Mouse (Mus musculus) MEL (cell line): ENCODE measurements at regions not wholly inside any gene's neighbourhood (a gene's known extent, or its start where the extent isn't known, plus 50 kb on each side); places are given as distances from the start of the nearest gene placed in this dataset.

ENCODE experiments used
- DNase-seq: peaks from one replicate; pipeline ENCODE4 v3.0.0; 2011; ENCODE audit warnings: low read depth, low spot score
- H3K27ac ChIP-seq: 2 replicates; pipeline ENCODE4 v1.5.1; 2012; ENCODE audit warnings: low read depth, mild to moderate bottlenecking, control low read depth, low read length, moderate library complexity; ENCODE audit not compliant: control insufficient read depth
- H3K27me3 ChIP-seq, 2 experiments: fragments of 150-350 bp in 1 of 2; sonication (generic) in 1 of 2; 2 replicates each; pipeline ENCODE4 v1.6.1; 2012; ENCODE audit warnings: low read length in 2 of 2, mild to moderate bottlenecking in 2 of 2, improper control_type of control experiment in 1 of 2, moderate library complexity in 1 of 2; ENCODE audit not compliant: insufficient read depth in 2 of 2, control insufficient read depth in 1 of 2
- H3K36me3 ChIP-seq, 2 experiments: 2 replicates each; pipeline ENCODE4 v1.6.1; 2012 to 2014; ENCODE audit warnings: low read length in 2 of 2, improper control_type of control experiment in 1 of 2, inconsistent platforms in 1 of 2, mild to moderate bottlenecking in 1 of 2; ENCODE audit not compliant: insufficient read depth in 2 of 2, control insufficient read depth in 1 of 2
- H3K4me1 ChIP-seq, 2 experiments: fragments of 150-350 bp in 1 of 2; sonication (generic) in 1 of 2; 2 replicates each; pipeline ENCODE4 v1.6.1; 2012; ENCODE audit warnings: low read length in 2 of 2, improper control_type of control experiment in 1 of 2, mild to moderate bottlenecking in 1 of 2; ENCODE audit not compliant: insufficient read depth in 2 of 2, control insufficient read depth in 1 of 2
- H3K4me3 ChIP-seq, 2 experiments: fragments of 150-350 bp in 1 of 2; sonication (generic) in 1 of 2; 2 replicates each; pipeline ENCODE4 v1.5.1; 2012; ENCODE audit warnings: low read depth in 2 of 2, low read length in 2 of 2, mild to moderate bottlenecking in 2 of 2, moderate library complexity in 2 of 2, control low read depth in 1 of 2, improper control_type of control experiment in 1 of 2; ENCODE audit not compliant: control insufficient read depth in 1 of 2, insufficient read depth in 1 of 2
- H3K79me2 ChIP-seq: 2 replicates; pipeline ENCODE4 v1.6.1; 2012; ENCODE audit warnings: mild to moderate bottlenecking, low read length, moderate library complexity; ENCODE audit not compliant: control insufficient read depth, poor library complexity, insufficient read depth
- H3K9ac ChIP-seq: 2 replicates; pipeline ENCODE4 v1.6.1; 2012; ENCODE audit warnings: low read depth, mild to moderate bottlenecking, control low read depth, low read length, moderate library complexity; ENCODE audit not compliant: control insufficient read depth, poor library complexity, severe bottlenecking
- H3K9me3 ChIP-seq: fragments of 150-350 bp; sonication (generic); replicated peaks from 2 replicates; pipeline ENCODE4 v1.6.1; 2012; ENCODE audit warnings: mild to moderate bottlenecking, low read length, improper control_type of control experiment, moderate library complexity; ENCODE audit not compliant: insufficient read depth
- CHD1 ChIP-seq: IDR thresholded peaks from 2 replicates; pipeline ENCODE4 v1.6.1; 2012; ENCODE audit warnings: low read depth, mild to moderate bottlenecking, inconsistent platforms, low read length, improper control_type of control experiment
- CHD2 ChIP-seq: IDR thresholded peaks from 2 replicates; pipeline ENCODE4 v1.6.1; 2011; ENCODE audit warnings: low read length, improper control_type of control experiment
- CTCF ChIP-seq, 3 experiments: IDR thresholded peaks in 2 of 3; conservative IDR thresholded peaks in 1 of 3; 2 replicates each; pipeline ENCODE4 v1.5.1; 2011 to 2012; ENCODE audit warnings: low read length in 3 of 3, low read depth in 2 of 3, mild to moderate bottlenecking in 2 of 3, improper control_type of control experiment in 1 of 3, inconsistent platforms in 1 of 3, mixed read lengths in 1 of 3, moderate library complexity in 1 of 3; ENCODE audit not compliant: control insufficient read depth in 1 of 3, insufficient read depth in 1 of 3, poor library complexity in 1 of 3, severe bottlenecking in 1 of 3
- ELF1 ChIP-seq: IDR thresholded peaks from 2 replicates; pipeline ENCODE4 v1.6.1; 2014; ENCODE audit warnings: low read depth, mild to moderate bottlenecking, inconsistent platforms, low read length, improper control_type of control experiment, moderate library complexity
- ETS1 ChIP-seq: IDR thresholded peaks from 2 replicates; pipeline ENCODE4 v1.6.1; 2012; ENCODE audit warnings: low read depth, mild to moderate bottlenecking, inconsistent platforms, low read length, improper control_type of control experiment, moderate library complexity
- HCFC1 ChIP-seq: IDR thresholded peaks from 2 replicates; pipeline ENCODE4 v1.6.1; 2012; ENCODE audit warnings: low read depth, mild to moderate bottlenecking, inconsistent platforms, low read length, improper control_type of control experiment, moderate library complexity
- KAT2A ChIP-seq: conservative IDR thresholded peaks from 2 replicates; pipeline ENCODE4 v1.6.1; 2012; ENCODE audit warnings: low read depth, low read length, improper control_type of control experiment, inconsistent platforms
- MAFK ChIP-seq: IDR thresholded peaks from 2 replicates; pipeline ENCODE4 v1.6.1; 2011; ENCODE audit warnings: low read depth, mild to moderate bottlenecking, low read length, improper control_type of control experiment, borderline replicate concordance
- MAX ChIP-seq: IDR thresholded peaks from 2 replicates; pipeline ENCODE4 v1.6.1; 2011; ENCODE audit warnings: low read length, improper control_type of control experiment
- MAZ ChIP-seq: IDR thresholded peaks from 2 replicates; pipeline ENCODE4 v1.6.1; 2012; ENCODE audit warnings: low read depth, mild to moderate bottlenecking, inconsistent platforms, low read length, improper control_type of control experiment
- MEF2A ChIP-seq: IDR thresholded peaks from 2 replicates; pipeline ENCODE4 v1.6.1; 2014; ENCODE audit warnings: low read depth, mild to moderate bottlenecking, inconsistent platforms, low read length, improper control_type of control experiment; ENCODE audit not compliant: poor library complexity, insufficient replicate concordance, severe bottlenecking; ENCODE audit errors: extremely low read depth
- MYB ChIP-seq: IDR thresholded peaks from 2 replicates; pipeline ENCODE4 v1.6.1; 2011; ENCODE audit warnings: mild to moderate bottlenecking, low read depth, low read length, improper control_type of control experiment
- MYC ChIP-seq: IDR thresholded peaks from 2 replicates; pipeline ENCODE4 v1.6.1; 2011; ENCODE audit warnings: low read depth, mild to moderate bottlenecking, low read length, improper control_type of control experiment, moderate library complexity
- NELFE ChIP-seq: IDR thresholded peaks from 2 replicates; pipeline ENCODE4 v1.6.1; 2011; ENCODE audit warnings: low read depth, low read length, improper control_type of control experiment
- NRF1 ChIP-seq: IDR thresholded peaks from 2 replicates; pipeline ENCODE4 v1.6.1; 2014; ENCODE audit warnings: low read depth, mild to moderate bottlenecking, inconsistent platforms, low read length, improper control_type of control experiment, moderate library complexity; ENCODE audit not compliant: poor library complexity, insufficient read depth, severe bottlenecking
- POLR2AphosphoS2 ChIP-seq: IDR thresholded peaks from 2 replicates; pipeline ENCODE4 v1.6.1; 2011; ENCODE audit warnings: low read length, improper control_type of control experiment
- RCOR1 ChIP-seq: IDR thresholded peaks from 2 replicates; pipeline ENCODE4 v1.6.1; 2012; ENCODE audit warnings: low read depth, mild to moderate bottlenecking, inconsistent platforms, low read length, improper control_type of control experiment
- SMC3 ChIP-seq: IDR thresholded peaks from 2 replicates; pipeline ENCODE4 v1.6.1; 2011; ENCODE audit warnings: low read depth, low read length, improper control_type of control experiment
- TAL1 ChIP-seq: IDR thresholded peaks from 2 replicates; pipeline ENCODE4 v1.6.1; 2012; ENCODE audit warnings: mild to moderate bottlenecking, inconsistent platforms, low read length, moderate library complexity, mixed read lengths
- TBP ChIP-seq: IDR thresholded peaks from 2 replicates; pipeline ENCODE4 v1.8.0; 2011; ENCODE audit warnings: low read depth, low read length, improper control_type of control experiment
- USF1 ChIP-seq: IDR thresholded peaks from 2 replicates; pipeline ENCODE4 v1.6.1; 2014; ENCODE audit warnings: low read depth, mild to moderate bottlenecking, inconsistent platforms, low read length, improper control_type of control experiment, moderate library complexity
- USF2 ChIP-seq, 2 experiments: IDR thresholded peaks; 2 replicates each; pipeline ENCODE4 v1.6.1; 2011 to 2012; ENCODE audit warnings: improper control_type of control experiment in 2 of 2, low read length in 2 of 2, borderline replicate concordance in 1 of 2, inconsistent platforms in 1 of 2, low read depth in 1 of 2, mild to moderate bottlenecking in 1 of 2; ENCODE audit not compliant: insufficient read depth in 1 of 2
- ZC3H11A ChIP-seq: IDR thresholded peaks from 2 replicates; pipeline ENCODE4 v1.6.1; 2012; ENCODE audit warnings: low read depth, mild to moderate bottlenecking, inconsistent platforms, low read length, improper control_type of control experiment
- ZKSCAN1 ChIP-seq: IDR thresholded peaks from 2 replicates; pipeline ENCODE4 v1.6.1; 2012; ENCODE audit warnings: low read depth, mild to moderate bottlenecking, inconsistent platforms, low read length, improper control_type of control experiment, moderate library complexity

- Histone ChIP-seq H3K27ac (no peak overlapping the region), H3K9ac (no peak overlapping the region), H3K9me3 (no peaks in the 10 kb centered on the region), H3K79me2 (no peaks in the 10 kb centered on the region), H3K36me3 (no peaks in the 10 kb centered on the region), H3K27me3 (no peaks in the 10 kb centered on the region), H3K4me3 (no peak overlapping the region), H3K4me1 (no peaks in the 10 kb centered on the region)
- no peak for TF ChIP-seq HCFC1
- no peak for TF ChIP-seq MEF2A
- TF ChIP-seq ZKSCAN1 = no peak
- TF ChIP-seq ETS1 = no peak
- TF ChIP-seq CHD1 = no peak
- no peak for TF ChIP-seq TBP
- no peak for TF ChIP-seq MYC
- no peak for TF ChIP-seq NRF1
- TF ChIP-seq MAZ = no peak
- no peak for TF ChIP-seq CTCF (IDR thresholded peaks at IDR 0.05 in 2 of 3, conservative IDR thresholded peaks at IDR 0.05 in 1 of 3; ENCODE audit: control insufficient read depth in 1 of 3, insufficient read depth in 1 of 3, low read depth in 2 of 3, low read length in 3 of 3, poor library complexity in 1 of 3, severe bottlenecking in 1 of 3)
- TF ChIP-seq MYB = no peak
- TF ChIP-seq CHD2 = no peak
- TF ChIP-seq ZC3H11A = no peak
- TF ChIP-seq MAX = no peak
- no peak for TF ChIP-seq KAT2A
- TF ChIP-seq NELFE = no peak
- no peak for TF ChIP-seq USF1
- TF ChIP-seq ELF1 = no peak
- no peak for DNase-seq
Observed at GRCm38 (mm10) chr1:90428334-90428733, 174.4 kb upstream of the Cops8 start.

- no peak for DNase-seq
- Histone ChIP-seq H3K79me2 (no peaks in the 10 kb centered on the region), H3K9me3 (no peaks in the 10 kb centered on the region), H3K36me3 (no peaks in the 10 kb centered on the region), H3K4me1 (no peaks in the 10 kb centered on the region), H3K9ac (no peak overlapping the region), H3K27ac (no peak overlapping the region), H3K4me3 (no peak overlapping the region), H3K27me3 (no peaks in the 10 kb centered on the region)
- TF ChIP-seq KAT2A (no peak), USF2 (IDR thresholded peaks at IDR 0.05; ENCODE audit: borderline replicate concordance in 1 of 2, insufficient read depth in 1 of 2, low read depth in 1 of 2, low read length in 2 of 2) (no peak), CTCF (IDR thresholded peaks at IDR 0.05 in 2 of 3, conservative IDR thresholded peaks at IDR 0.05 in 1 of 3; ENCODE audit: control insufficient read depth in 1 of 3, insufficient read depth in 1 of 3, low read depth in 2 of 3, low read length in 3 of 3, poor library complexity in 1 of 3, severe bottlenecking in 1 of 3) (no peak), SMC3 (no peak), MAX (no peak), RCOR1 (no peak), USF1 (no peak), TAL1 (no peak), CHD1 (no peak), POLR2AphosphoS2 (no peak), MAFK (no peak)
Observed at GRCm38 (mm10) chr1:90428774-90429173, 174.0 kb upstream of the Cops8 start.
